Mouse (Mus musculus) macrophage (primary cell): ENCODE measurements around the gene Castor1. TPM values are rescaled to one million over a fixed set of nuclear protein-coding genes. Genes with fewer than 3 reads are reported as not detected.
"Not testable (repeated sequence)": the region's sequence is repeated elsewhere in the genome, so short reads cannot be mapped to it uniquely, and the experiment has no call there.

ENCODE experiments used
- H3K27ac ChIP-seq: fragments of 350-480 bp; formaldehyde crosslinking; 2 replicates; pipeline ENCODE4 v1.9.0; 2021
- H3K36me3 ChIP-seq: fragments of 350-480 bp; formaldehyde crosslinking; 2 replicates; pipeline ENCODE4 v1.9.0; 2021; ENCODE audit errors: inconsistent target
- H3K4me3 ChIP-seq: fragments of 350-480 bp; formaldehyde crosslinking; 2 replicates; pipeline ENCODE4 v1.9.0; 2021; ENCODE audit errors: inconsistent target
- H3K79me2 ChIP-seq: fragments of 350-480 bp; formaldehyde crosslinking; 2 replicates; pipeline ENCODE4 v1.9.0; 2021; ENCODE audit errors: inconsistent target
- WGBS: methylation state at CpG from one replicate; pipeline ENCODE4 v1.1.7; 2026; ENCODE audit warnings: inconsistent platforms; ENCODE audit not compliant: missing documents; 5-methylcytosine and 5-hydroxymethylcytosine counted together
- polyA plus RNA-seq: library from polyadenylated mRNA; stranded (reverse); fragments of 250-400 nt; gene quantifications from 3 replicates; pipeline ENCODE4 v1.2.4, GENCODE M21; 2018; ENCODE audit warnings: inconsistent platforms
- total RNA-seq, 78 experiments: library from RNA; depleted of rRNA; stranded (reverse); fragments of 250-400 nt; gene quantifications; 1 replicate in 9 of 78; 2 replicates in 24 of 78; 3 replicates in 43 of 78; 4 replicates in 2 of 78; pipeline ENCODE4 v1.2.4; 2018; ENCODE audit warnings: inconsistent platforms in 56 of 78

Gene Castor1
- 1 to 10 TPM in 12 of 26 experiments, under 1 TPM in 7, not detected in 7; 0.44 to 4.1 (median 1.3) TPM for total RNA-seq (2018; cell fraction: chromatin; rRNA removed)
- total RNA-seq (2018; cell fraction: cytosol; rRNA removed): 1 to 10 TPM; 1.1 to 5.2 (median 2.6) TPM
- total RNA-seq (2018; cell fraction: nucleus; rRNA removed): 1 to 10 TPM in 16 of 26 experiments, under 1 TPM in 7, not detected in 3; 0.30 to 3.1 (median 1.4) TPM
- polyA plus RNA-seq: 2.2 to 3.4 TPM (median 2.2 TPM) in 3 replicates

DNA sequence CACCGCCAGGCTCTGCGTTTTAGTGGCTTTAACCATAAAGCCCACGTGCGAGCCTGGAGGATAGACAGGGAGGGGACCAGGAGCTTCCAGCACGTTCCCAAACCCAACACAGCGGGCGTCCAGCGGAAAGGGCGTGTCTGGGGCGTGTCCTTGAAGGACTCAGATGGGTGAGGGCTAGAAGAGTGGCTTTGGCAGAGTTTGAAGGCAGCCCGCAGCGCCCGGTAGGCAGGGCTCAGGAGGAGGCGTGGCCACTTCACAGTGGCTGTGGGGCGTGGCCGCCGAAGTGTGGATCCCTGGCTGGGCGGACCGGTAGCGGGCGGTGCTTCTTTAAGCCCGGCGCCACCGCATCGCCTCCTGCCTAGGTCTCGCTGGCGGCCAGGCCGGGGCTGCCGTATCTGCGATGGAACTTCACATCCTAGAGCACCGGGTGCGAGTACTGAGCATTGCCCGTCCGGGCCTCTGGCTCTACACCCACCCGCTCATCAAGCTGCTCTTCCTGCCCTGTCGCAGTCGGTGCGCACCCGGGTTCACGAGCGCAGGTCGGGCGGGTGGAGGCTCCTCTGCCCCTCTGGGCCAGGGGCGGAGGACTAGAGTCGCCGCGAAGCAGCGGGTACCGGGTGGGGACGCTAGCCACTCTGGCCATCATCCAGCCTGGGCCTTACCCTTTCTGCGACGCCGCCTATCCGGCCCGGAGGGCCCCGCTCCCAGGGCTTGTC is at the start of gene Castor1:
TSS of gene Castor1 (plus strand) at position 312 of the 716 bp plus-strand sequence.
- WGBS: 4% methylated on average over 56 of the region's 56 CpGs
- H3K4me3 ChIP-seq: peak within 1 kb of the TSS; percentile 8; the same call in 1 of the 2 replicates
- no peaks in the 10 kb centered on the region for H3K79me2 ChIP-seq
- no peak within 1 kb of the TSS for H3K27ac ChIP-seq
- peaks cover 27% of the 10 kb centered on the region for H3K36me3 ChIP-seq

DNA sequence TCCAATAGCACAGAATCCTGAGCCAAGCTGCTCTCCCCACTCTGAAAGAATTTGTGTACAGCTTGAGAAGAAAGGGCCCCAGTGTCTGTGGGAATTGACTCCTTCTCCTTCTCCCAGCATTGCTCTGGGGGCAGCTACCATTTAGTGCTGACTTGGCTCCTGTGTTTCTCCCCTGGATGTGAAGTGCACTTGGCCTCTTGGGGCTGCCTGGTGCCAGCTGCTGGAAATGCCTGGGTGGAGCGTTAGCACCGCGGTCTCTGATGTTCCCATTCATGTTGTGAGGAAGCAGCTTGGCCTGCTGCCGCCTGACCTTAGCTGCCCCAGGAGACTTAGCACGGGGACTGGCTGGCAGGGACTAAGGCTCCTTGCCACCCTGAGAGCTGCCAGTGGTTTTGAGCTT is 43.4 kb upstream of the Castor1 start:
- Histone ChIP-seq H3K36me3 (peaks cover 98% of the 10 kb centered on the region), H3K4me3 (no peak overlapping the region), H3K79me2 (no peaks in the 10 kb centered on the region), H3K27ac (no peak overlapping the region)
- WGBS: 91% methylated on average over 5 of the region's 5 CpGs

DNA sequence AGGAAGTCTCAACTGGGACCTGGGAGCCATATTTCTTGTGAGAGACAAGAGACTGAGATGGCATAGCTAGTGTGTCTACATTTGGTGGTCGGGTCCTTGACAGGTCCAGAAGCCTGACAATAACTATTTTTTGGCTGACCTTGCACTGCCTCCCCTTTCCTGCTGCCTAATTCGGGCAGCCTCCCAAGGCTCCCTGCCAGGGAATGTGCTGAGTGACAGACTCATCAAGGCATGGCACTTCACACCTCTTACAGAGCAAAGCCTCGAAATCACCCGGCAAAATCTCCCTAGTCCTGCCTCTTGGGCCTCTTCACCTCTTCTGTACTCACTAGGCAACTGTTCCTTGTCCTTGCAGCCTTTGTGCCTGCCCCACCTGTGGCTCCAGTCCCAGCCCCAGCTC is 40.3 kb upstream of the Castor1 start:
- WGBS: 98% methylated on average over 4 of the region's 4 CpGs
- Histone ChIP-seq H3K4me3 (no peak overlapping the region), H3K27ac (no peak overlapping the region), H3K79me2 (no peaks in the 10 kb centered on the region), H3K36me3 (peaks cover 91% of the 10 kb centered on the region)

DNA sequence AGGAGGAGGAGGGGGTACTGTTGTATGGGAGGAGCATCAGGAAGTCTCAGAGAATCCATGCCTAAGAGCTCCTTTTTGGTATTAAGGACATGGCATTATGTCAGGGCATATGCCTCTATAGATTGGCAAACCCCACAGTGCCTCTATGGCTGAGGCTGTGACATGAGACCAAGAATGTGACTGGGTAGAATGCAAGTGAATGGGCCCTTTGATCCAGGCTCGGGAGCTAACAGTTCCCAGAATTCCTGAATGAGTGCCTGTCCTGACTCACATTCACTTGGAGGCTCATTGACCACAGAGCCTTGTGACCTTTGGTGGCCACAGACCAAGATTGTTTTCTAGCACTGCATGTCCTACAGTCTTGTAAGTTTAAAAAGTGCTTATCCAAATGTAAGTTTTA is 36.0 kb upstream of the Castor1 start:
- Histone ChIP-seq H3K79me2 (peaks cover 1% of the 10 kb centered on the region; the same call in 1 of the 2 replicates), H3K36me3 (peaks cover 48% of the 10 kb centered on the region), H3K27ac (no peak overlapping the region), H3K4me3 (no peak overlapping the region)
- 100% methylated on average over 1 of the region's 1 CpGs for WGBS

DNA sequence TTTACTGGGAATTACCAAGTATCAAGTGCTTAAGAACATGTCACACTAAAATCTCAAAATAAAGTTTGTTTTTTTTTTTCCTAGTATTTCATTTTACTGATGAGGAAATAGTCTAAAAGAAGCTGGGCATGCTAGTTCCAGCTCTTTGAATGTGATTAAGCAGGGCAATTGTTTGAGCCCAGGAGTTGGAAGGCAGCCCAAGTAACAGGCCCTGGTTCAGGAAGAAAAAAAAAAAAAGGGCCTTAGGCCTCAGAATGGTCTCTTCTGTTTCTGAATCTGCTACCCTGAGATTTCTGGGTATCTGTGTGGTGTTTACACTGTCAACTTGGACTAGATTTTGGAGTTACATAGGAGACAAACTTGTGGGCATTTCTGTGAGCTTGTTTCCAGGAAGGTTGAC is 34.5 kb upstream of the Castor1 start:
- Histone ChIP-seq H3K36me3 (peaks cover 34% of the 10 kb centered on the region), H3K79me2 (peaks cover 16% of the 10 kb centered on the region; the same call in 1 of the 2 replicates), H3K27ac (no peak overlapping the region), H3K4me3 (no peak overlapping the region)

DNA sequence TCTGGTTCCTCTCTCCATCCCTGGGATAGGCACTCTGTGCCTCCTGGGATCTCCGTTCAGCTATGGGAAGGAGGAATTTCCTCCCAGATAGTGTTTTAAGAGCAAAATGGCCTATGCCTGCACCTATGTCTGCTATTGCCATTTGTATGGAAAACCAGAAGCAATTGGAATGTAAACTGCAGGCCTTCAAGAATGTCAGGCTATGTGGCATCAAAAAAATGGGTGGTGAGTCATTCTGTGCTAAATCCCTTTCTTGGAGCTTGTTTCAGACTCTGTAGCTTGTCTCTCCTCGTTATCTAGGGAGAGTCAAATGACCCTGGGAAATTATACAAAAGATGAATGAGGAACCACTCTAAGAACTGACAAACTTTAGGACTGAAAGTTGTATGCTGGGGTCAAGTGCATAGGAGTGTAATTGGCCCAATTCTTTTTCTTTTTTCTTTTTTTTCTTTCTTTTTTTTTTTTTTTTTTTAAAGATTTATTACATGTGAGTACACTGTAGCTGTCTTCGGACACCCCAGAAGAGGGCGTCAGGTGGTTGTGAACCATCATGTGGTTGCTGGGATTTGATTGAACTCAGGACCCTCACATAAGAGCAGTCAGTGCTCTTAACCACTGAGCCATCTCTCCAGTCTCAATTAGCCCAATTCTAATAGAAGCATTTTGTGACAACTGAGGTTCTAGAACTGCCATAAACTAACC is 33.6 kb upstream of the Castor1 start:
- WGBS: 71% methylated on average over 4 of the region's 4 CpGs
- Histone ChIP-seq H3K27ac (no peak overlapping the region), H3K36me3 (peaks cover 25% of the 10 kb centered on the region), H3K4me3 (no peak overlapping the region), H3K79me2 (peaks cover 24% of the 10 kb centered on the region; the same call in 1 of the 2 replicates)

DNA sequence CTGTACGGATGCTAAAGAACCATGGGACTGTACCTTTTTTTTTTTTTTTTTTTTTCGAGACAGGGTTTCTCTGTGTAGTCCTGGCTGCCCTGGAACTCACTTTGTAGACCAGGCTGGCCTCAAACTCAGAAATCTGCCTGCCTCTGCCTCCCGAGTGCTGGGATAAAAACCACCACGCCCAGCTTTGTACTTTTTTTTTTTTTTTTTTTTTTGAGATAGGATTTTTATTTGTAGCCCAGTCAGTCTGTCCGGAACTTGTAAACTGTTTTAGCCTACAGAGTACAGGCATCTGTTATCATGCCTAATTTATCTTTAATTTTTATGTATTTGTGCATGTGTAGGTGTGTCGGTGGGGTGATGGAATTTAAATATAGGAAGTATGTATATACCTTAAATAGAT is 32.5 kb upstream of the Castor1 start:
- Histone ChIP-seq H3K79me2 (peaks cover 29% of the 10 kb centered on the region; the same call in 1 of the 2 replicates), H3K36me3 (peaks cover 14% of the 10 kb centered on the region)
- not testable (repeated sequence) for H3K27ac ChIP-seq, H3K4me3 ChIP-seq
- WGBS: 96% methylated on average over 2 of the region's 6 CpGs

DNA sequence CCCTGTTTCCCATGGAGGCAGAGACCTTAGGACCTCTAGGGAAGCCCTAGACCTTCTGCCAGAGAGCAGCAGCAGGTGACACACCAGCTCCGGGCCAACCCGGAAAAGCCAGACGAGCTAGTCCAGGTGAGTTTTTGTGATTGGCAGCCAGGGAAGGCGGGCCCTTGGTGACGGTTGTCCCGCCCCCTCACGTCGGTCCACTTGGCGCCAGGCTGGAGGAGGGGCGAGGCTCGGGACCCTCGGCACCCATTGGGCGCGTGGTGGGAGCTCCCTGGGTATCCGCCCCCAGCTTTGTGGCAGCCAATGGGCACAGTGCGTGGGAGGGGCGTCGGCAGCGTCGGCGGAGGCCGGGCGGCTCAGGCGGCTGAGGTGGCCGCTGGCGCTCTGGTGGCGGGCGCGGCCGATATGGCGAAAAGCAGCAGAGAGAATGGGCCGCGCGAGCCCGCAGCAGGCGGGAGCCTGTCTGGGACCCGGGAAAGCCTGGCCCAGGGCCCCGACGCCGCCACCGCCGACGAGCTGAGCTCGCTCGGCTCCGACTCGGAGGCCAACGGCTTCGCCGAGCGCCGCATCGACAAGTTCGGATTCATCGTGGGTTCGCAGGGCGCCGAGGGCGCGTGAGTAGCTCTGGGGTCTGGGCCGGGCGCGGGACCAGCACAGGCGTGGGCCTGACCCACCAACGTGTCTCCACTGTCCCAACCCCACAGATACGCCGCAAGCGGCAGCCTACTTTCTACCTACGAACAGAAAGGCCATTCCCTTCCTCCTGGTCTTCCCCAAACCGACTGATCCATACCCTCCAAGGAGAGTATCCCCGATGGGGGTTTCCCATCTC is 31.3 kb upstream of the Castor1 start, which contains the start of gene Tbc1d10a:
TSS of gene Tbc1d10a (plus strand) at position 304 of the 832 bp plus-strand sequence.
- Histone ChIP-seq H3K79me2 (peaks cover 36% of the 10 kb centered on the region; the same call in 1 of the 2 replicates), H3K36me3 (0 out of 2 replicates have a peak, but pooled peaks cover 2% of the 10 kb centered on the region), H3K27ac (no peak within 1 kb of the TSS), H3K4me3 (peak within 1 kb of the TSS; percentile 61)
- WGBS: 2% methylated on average over 59 of the region's 71 CpGs

DNA sequence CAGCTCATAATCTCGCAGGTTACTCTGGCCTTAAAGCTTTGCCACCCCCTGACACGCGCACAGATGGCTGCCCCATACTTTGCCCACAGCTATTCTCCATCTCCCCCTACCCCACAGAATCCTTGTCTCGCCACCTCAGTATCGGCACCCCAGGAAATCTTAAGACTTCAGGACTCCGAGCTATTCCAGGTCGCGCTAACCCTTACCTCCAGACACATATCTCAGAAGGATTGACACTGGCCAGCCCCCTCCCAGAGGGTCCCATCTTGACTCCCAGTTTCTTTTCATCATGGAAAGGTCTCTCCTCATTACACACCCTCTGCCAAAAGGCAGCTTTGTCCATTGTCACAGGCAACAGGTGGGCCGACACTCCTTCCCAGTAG is 30.7 kb upstream of the Castor1 start:
- Histone ChIP-seq H3K36me3 (no peaks in the 10 kb centered on the region), H3K4me3 (peak overlapping the region; percentile 61), H3K27ac (no peak overlapping the region), H3K79me2 (peaks cover 41% of the 10 kb centered on the region; the same call in 1 of the 2 replicates)
- WGBS: 28% methylated on average over 9 of the region's 9 CpGs

DNA sequence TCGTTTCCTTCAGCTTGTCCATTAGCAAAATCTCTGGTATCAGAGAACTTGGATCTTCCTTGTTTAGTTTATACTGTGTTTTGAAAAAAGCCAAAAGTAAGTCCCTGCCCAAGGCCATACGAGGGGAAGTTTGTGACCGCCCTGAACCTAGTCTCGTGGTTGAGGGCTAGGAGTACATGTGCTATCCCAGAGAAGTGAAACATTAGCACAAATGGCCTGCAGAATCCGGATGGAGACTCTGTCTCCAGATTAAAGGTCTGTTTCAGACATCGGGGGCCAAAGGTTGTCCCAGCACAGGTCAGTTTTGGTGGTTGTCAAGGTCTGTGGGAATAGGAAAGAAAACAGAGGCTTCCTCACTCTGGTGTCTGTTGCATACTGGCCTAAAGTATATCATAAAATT is 28.8 kb upstream of the Castor1 start:
- Histone ChIP-seq H3K79me2 (peaks cover 59% of the 10 kb centered on the region; the same call in 1 of the 2 replicates), H3K27ac (no peak overlapping the region), H3K36me3 (no peaks in the 10 kb centered on the region), H3K4me3 (no peak overlapping the region)
- 86% methylated on average over 5 of the region's 6 CpGs for WGBS

DNA sequence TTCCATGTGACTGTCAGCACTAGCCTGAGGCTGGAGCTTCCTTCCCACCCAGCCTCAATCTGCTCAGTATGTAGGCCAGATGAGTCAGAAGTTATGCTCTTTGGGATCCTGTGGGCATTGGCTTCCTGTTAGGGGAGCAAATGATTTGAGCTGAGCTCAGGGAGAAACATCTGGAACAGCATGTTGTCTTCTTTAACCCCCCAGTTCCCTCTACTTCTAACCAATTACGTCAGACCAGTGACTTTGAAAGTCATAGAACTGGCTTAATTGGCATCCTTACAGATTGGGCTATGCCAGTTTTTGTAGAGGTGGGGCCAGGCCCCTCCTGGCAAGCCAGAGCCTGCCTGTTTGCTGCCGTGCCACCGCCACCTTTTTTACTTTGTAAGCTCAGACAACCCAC is 27.3 kb upstream of the Castor1 start:
- H3K4me3 ChIP-seq: no peak overlapping the region
- 83% methylated on average over 3 of the region's 3 CpGs for WGBS
- peaks cover 62% of the 10 kb centered on the region; the same call in 1 of the 2 replicates for H3K79me2 ChIP-seq
- no peaks in the 10 kb centered on the region for H3K36me3 ChIP-seq
- H3K27ac ChIP-seq: peak overlapping the region; percentile 48

DNA sequence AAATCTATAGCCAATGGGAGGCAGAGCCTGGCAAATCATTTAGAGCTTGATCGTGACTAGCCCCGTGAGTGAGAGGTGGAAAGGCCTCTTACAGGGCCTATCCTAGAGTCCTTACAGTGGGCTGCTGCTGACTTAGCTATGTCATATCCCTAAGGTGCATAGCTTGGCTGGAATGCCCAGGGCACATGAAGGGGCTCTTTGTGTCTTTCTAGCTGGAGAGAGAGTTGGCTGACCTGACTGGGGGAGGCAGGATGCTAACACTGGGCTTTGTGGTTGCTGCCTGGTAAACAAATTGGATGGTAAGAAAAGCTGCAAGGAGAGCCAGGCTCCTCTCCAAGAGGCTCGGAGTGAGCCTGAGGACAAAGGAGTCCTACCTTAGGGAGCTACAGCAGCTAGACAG is 25.3 kb upstream of the Castor1 start:
- 91% methylated on average over 3 of the region's 3 CpGs for WGBS
- no peak overlapping the region for H3K4me3 ChIP-seq
- H3K79me2 ChIP-seq: peaks cover 71% of the 10 kb centered on the region; the same call in 1 of the 2 replicates
- H3K36me3 ChIP-seq: no peaks in the 10 kb centered on the region
- H3K27ac ChIP-seq: no peak overlapping the region

DNA sequence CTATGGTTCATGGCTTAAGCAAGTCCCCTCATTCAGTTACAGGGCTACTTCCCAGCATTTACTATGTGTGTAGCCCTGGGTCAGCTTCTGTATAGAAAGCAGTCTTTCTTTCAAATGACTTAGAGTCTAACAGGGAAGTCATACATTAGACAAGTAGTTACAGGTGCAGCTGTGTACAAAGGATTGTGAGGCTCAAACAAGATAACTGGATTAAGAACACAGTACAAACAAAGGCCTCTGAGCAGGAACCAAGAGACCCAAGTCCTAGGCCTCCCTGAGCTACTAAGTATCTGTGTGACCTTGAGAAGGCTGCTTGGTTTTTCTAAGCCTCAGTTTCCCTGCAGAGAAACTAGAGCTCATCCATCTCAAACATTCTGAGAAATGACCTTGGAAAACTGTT is 24.6 kb upstream of the Castor1 start:
- H3K27ac ChIP-seq: no peak overlapping the region
- H3K4me3 ChIP-seq: no peak overlapping the region
- no peaks in the 10 kb centered on the region for H3K36me3 ChIP-seq
- peaks cover 71% of the 10 kb centered on the region; the same call in 1 of the 2 replicates for H3K79me2 ChIP-seq

DNA sequence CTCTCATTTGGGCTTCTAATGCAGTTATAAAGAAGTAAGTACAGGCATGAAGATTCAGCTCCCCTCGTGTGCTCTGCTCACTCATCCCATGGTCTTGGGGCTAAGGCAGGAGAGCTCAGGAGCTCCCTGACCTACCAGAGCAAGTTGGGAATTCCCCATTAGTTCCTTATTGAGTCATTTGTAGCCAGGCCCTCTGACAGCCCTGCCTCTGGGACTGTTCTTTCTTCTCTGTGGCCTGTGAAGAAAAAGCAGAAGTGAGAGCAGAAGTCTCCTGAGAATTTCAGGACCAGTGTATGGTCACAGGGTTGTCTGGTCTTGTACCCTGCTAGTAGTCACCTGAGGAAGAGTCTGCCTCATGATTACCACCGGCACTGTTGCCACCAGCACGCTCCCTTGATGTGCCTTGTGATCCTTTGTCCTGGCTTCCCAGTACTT is 22.4 kb upstream of the Castor1 start:
- WGBS: 7% methylated on average over 3 of the region's 3 CpGs
- no peak overlapping the region for H3K4me3 ChIP-seq
- H3K36me3 ChIP-seq: no peaks in the 10 kb centered on the region
- peaks cover 78% of the 10 kb centered on the region; the same call in 1 of the 2 replicates for H3K79me2 ChIP-seq
- peak overlapping the region; percentile 50 for H3K27ac ChIP-seq
